In genomic region chr2:143837291-143837701, GRCm38 (mm10) we compare ENCODE assay signal across 8 mouse cellular contexts. TPM values are rescaled to one million over a fixed set of nuclear protein-coding genes. Genes with fewer than 3 reads are reported as not detected.
DNase-seq lines count a peak whose midpoint lies in the region; ATAC-seq lines count a peak whose summit lies in the region.

No protein-coding gene starts in this region.

- ATAC-seq in hindbrain, embryonic 13.5 days (ENCODE audit: low FRiP score) = peak; percentile 68

- peak; percentile 90 for DNase-seq in MN1 (ENCODE audit: low spot score)
- peak; percentile 81 for DNase-seq in cerebellum, adult 9-10 months
- DNase-seq in frontal cortex, adult 2 months (ENCODE audit: extremely low spot score in 1 of 2, low spot score in 1 of 2) = peak; percentile 33 to 90
- peak; percentile 82 to 84 for DNase-seq in layer of hippocampus, postnatal 14 days (ENCODE audit: low spot score in 2 of 2)
- DNase-seq in lung, postnatal 14 days = peak; percentile 82
- DNase-seq in retina, adult 2 months (ENCODE audit: low read depth, low spot score) = peak; percentile 65
- DNase-seq in thymus, postnatal 36 days = peak; percentile 51 to 58

- H3K27me3 ChIP-seq in hindbrain, embryonic 13.5 days = no peaks in the 10 kb centered on the region

- no peaks in the 10 kb centered on the region for H3K36me3 ChIP-seq in hindbrain, embryonic 13.5 days

- H3K4me2 ChIP-seq in hindbrain, embryonic 13.5 days = peak overlapping the region; percentile 47

- H3K4me1 ChIP-seq in hindbrain, embryonic 13.5 days (replicated peaks) = peaks cover 4% of the 10 kb centered on the region

- H3K27ac ChIP-seq in hindbrain, embryonic 13.5 days = no peak overlapping the region

- H3K9ac ChIP-seq in hindbrain, embryonic 13.5 days = 0 out of 2 replicates have a peak overlapping the region, but pooled peaks have one; percentile 40

- no peaks in the 10 kb centered on the region for H3K9me3 ChIP-seq in hindbrain, embryonic 13.5 days

- H3K4me3 ChIP-seq in hindbrain, embryonic 13.5 days = peak overlapping the region; percentile 11

- whole genome bisulfite sequencing in hindbrain, embryonic 13.5 days = under 1% methylated on average over 8 of the region's 8 CpGs

RNA-seq across cellular contexts. Expression of gene Bfsp1, which starts 25.7 kb away (rescaled TPM):
- polyA plus RNA-seq in frontal cortex, adult 2 months (2012; rRNA removed) = 0.97 and 1.0 TPM in 2 replicates
- 1.4 and 1.6 TPM in 2 replicates for polyA plus RNA-seq in hindbrain, embryonic 13.5 days (2015; fragmentation: Nextera tagmentation; extraction: Ambion mirVana)
- 1 to 10 TPM; 1.1 to 1.3 TPM for total RNA-seq in layer of hippocampus, postnatal 14 days (2021)
